Mouse (Mus musculus): ENCODE data around the gene Mogs.

GRCm38 (mm10) chr6:83137576-83137950 is 22.3 kb downstream of the Mogs start:
- TF ChIP-seq CTCF (IDR thresholded peaks at IDR 0.05; ENCODE audit: borderline replicate concordance, insufficient read depth, low read depth, low read length) (no peak), POLR2A (IDR thresholded peaks at IDR 0.05; ENCODE audit: borderline replicate concordance, insufficient read depth, low read length) (no peak)
